Mouse (Mus musculus) brain, embryonic 14.5 days (tissue): Measurements from ENCODE around the gene Atrip.

Experiments
- CTCF ChIP-seq: fragments of 200-500 bp; IDR thresholded peaks from 2 replicates; pipeline ENCODE4 v1.5.1; 2012; ENCODE audit warnings: inconsistent platforms, mild to moderate bottlenecking, moderate library complexity, borderline replicate concordance; ENCODE audit not compliant: insufficient read depth, insufficient read length; ENCODE audit errors: extremely low read depth
- POLR2A ChIP-seq: fragments of 200-500 bp; IDR thresholded peaks from 2 replicates; pipeline ENCODE4 v1.6.1; 2012; ENCODE audit warnings: mild to moderate bottlenecking, inconsistent platforms, borderline replicate concordance; ENCODE audit not compliant: poor library complexity, insufficient read depth, insufficient read length, severe bottlenecking; ENCODE audit errors: extremely low read depth

DNA sequence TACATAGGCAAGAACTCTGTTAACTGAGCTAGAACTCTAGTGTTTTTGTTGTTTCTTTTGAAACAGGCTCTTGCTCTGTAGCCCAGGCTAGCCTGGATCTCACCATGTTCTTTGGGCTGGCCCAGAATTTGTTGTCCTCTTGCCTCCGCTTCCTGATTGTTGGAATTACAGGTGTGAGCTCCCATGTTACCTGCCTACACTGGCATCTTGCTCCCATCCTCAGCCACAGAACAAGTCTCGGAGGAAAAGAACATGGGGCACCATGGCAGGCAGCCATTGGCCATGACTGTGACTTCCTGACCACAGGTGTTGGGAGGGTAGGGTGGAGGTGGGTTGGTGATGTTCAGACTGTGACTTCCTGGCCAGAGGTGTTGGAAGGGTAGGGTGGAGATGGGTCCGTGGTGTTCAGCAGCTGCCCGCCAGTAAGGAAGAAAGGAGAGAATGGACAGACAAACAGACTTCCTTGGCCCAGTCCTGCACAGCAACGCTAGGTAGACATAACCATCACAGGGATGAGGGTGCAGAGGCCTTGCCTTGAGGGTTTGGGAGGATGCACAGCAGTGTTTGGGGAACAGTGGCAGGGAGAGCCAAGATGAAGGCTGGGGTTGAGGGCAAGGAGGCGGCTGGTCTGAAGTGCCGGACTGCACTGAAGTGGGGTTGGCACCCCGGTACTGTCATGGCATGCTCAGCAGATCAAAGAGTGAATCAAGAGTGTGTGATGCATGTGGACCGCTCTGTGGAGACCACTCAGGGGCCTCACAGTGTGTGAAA, 21.2 kb downstream of the Atrip start:
- TF ChIP-seq CTCF (no peak), POLR2A (no peak)
